Mouse (Mus musculus) heart, embryonic 14.5 days (tissue): ENCODE measurements around the gene Pax6. TPM values are rescaled to one million over a fixed set of nuclear protein-coding genes. Genes with fewer than 3 reads are reported as not detected.

Experiments
- ATAC-seq: fragments of 200-750 bp; cut with Nextera tagmentation; 2 replicates; pipeline ENCODE4 v1.8.0; 2017; ENCODE audit warnings: low read depth, moderate TSS enrichment; ENCODE audit not compliant: insufficient number of reproducible peaks, insufficient read depth, low FRiP score
- H3K27ac ChIP-seq, 2 experiments: fragments of 200-500 bp in 1 of 2; fragments of 300-500 bp in 1 of 2; sonication (generic) in 1 of 2; replicated peaks in 1 of 2; 2 replicates each; pipeline ENCODE4 v1.5.1; 2012 to 2014; ENCODE audit warnings: low read depth in 2 of 2, low read length in 2 of 2, control low read depth in 1 of 2, mild to moderate bottlenecking in 1 of 2, mixed read lengths in 1 of 2; ENCODE audit not compliant: control insufficient read depth in 1 of 2, insufficient read depth in 1 of 2
- H3K27me3 ChIP-seq: fragments of 300-500 bp; sonication (generic); 2 replicates; pipeline ENCODE4 v1.6.1; 2014; ENCODE audit warnings: mild to moderate bottlenecking, low read length, control low read depth; ENCODE audit not compliant: control insufficient read depth, insufficient read depth
- H3K36me3 ChIP-seq: fragments of 300-500 bp; sonication (generic); 2 replicates; pipeline ENCODE4 v1.6.1; 2014; ENCODE audit warnings: mild to moderate bottlenecking, control low read depth, low read length, mixed read lengths; ENCODE audit not compliant: control insufficient read depth, insufficient read depth
- H3K4me1 ChIP-seq, 2 experiments: fragments of 200-500 bp in 1 of 2; fragments of 300-500 bp in 1 of 2; sonication (generic) in 1 of 2; 2 replicates each; pipeline ENCODE4 v1.6.1; 2012 to 2014; ENCODE audit warnings: low read length in 2 of 2, control low read depth in 1 of 2, mixed read lengths in 1 of 2; ENCODE audit not compliant: control insufficient read depth in 2 of 2, insufficient read depth in 2 of 2
- H3K4me2 ChIP-seq: fragments of 300-500 bp; sonication (generic); 2 replicates; pipeline ENCODE4 v1.6.1; 2014; ENCODE audit warnings: mild to moderate bottlenecking, low read length
- H3K4me3 ChIP-seq, 2 experiments: fragments of 200-500 bp in 1 of 2; fragments of 300-500 bp in 1 of 2; sonication (generic) in 1 of 2; 2 replicates each; pipeline ENCODE4 v1.5.1; 2012 to 2014; ENCODE audit warnings: low read length in 2 of 2, mild to moderate bottlenecking in 2 of 2, control low read depth in 1 of 2, low read depth in 1 of 2, moderate library complexity in 1 of 2; ENCODE audit not compliant: control insufficient read depth in 1 of 2, insufficient read depth in 1 of 2
- H3K9ac ChIP-seq: fragments of 300-500 bp; sonication (generic); 2 replicates; pipeline ENCODE4 v1.6.1; 2014; ENCODE audit warnings: mild to moderate bottlenecking, low read length
- H3K9me3 ChIP-seq: fragments of 300-500 bp; sonication (generic); 2 replicates; pipeline ENCODE4 v1.6.1; 2016; ENCODE audit warnings: low read length, control low read depth; ENCODE audit not compliant: control insufficient read depth
- WGBS: fragments of 180-500 bp; shearing (Covaris S2); extraction: QIAGEN DNeasy Blood & Tissue Kit; methylation state at CpG from one replicate; pipeline ENCODE4 v1.1.7; 2014; 5-methylcytosine and 5-hydroxymethylcytosine counted together
- polyA plus RNA-seq: library from polyadenylated mRNA; unstranded; fragments of >200 nt; fragmentation: Nextera tagmentation; extraction: Ambion mirVana; gene quantifications from 2 replicates; pipeline ENCODE4 v1.2.1, GENCODE M21; 2014

Gene Pax6
- polyA plus RNA-seq, 1 experiment from 2014 or later = 0.23 TPM

DNA sequence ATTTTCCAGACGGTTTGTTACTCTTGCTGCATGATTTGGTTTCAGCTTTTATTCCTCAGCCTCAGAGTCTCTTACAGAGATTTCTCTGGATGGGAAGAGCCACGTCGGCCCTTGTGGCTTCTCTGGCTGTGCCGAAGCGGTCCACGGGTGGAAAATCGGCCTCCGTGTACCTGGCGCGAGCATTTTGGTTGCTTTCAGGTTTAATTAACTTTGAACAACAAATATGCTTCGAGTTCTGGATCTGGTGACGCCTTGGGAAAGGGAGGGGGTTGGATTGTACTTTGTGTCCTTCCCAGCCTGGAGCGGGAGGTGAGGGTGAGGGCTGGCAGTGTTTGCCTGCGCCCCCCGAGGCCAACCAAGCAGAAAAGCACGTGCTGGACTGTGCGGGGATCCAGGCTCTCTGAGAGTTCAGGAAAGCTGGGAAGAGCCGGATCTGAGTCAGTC lies 7.1 kb upstream of the Pax6 start:
- H3K9ac ChIP-seq = no peak overlapping the region
- no peak overlapping the region for H3K4me2 ChIP-seq
- no peaks in the 10 kb centered on the region for H3K36me3 ChIP-seq
- peaks cover 96% of the 10 kb centered on the region for H3K27me3 ChIP-seq
- peaks cover 2 to 6% of the 10 kb centered on the region in 2 experiments; a peak in 2 of 4 replicates for H3K4me1 ChIP-seq
- H3K4me3 ChIP-seq = no peak overlapping the region
- H3K27ac ChIP-seq = no peak overlapping the region
- H3K9me3 ChIP-seq = no peaks in the 10 kb centered on the region
- ATAC-seq = no peak
- WGBS = 2% methylated on average over 18 of the region's 18 CpGs

GRCm38 (mm10) chr2:105662121-105662520 lies 6.6 kb upstream of the Pax6 start:
- H3K9ac ChIP-seq = no peak overlapping the region
- no peaks in the 10 kb centered on the region for H3K36me3 ChIP-seq
- WGBS = 7% methylated on average over 16 of the region's 16 CpGs
- H3K4me1 ChIP-seq = peaks cover 4 to 6% of the 10 kb centered on the region in 2 experiments; a peak in 2 of 4 replicates
- peaks cover 96% of the 10 kb centered on the region for H3K27me3 ChIP-seq
- H3K9me3 ChIP-seq = no peaks in the 10 kb centered on the region
- no peak overlapping the region for H3K27ac ChIP-seq
- H3K4me3 ChIP-seq = no peak overlapping the region
- H3K4me2 ChIP-seq = no peak overlapping the region
- ATAC-seq = no peak

- H3K4me3 ChIP-seq = no peak overlapping the region
- H3K9ac ChIP-seq = no peak overlapping the region
- 4% methylated on average over 7 of the region's 7 CpGs for WGBS
- H3K4me2 ChIP-seq = no peak overlapping the region
- H3K27me3 ChIP-seq = peaks cover 96% of the 10 kb centered on the region
- H3K4me1 ChIP-seq = peaks cover 4 to 6% of the 10 kb centered on the region in 2 experiments; a peak in 2 of 4 replicates
- H3K36me3 ChIP-seq = no peaks in the 10 kb centered on the region
- H3K9me3 ChIP-seq = no peaks in the 10 kb centered on the region
- H3K27ac ChIP-seq = no peak overlapping the region
- ATAC-seq = no peak
These were observed 6.1 kb upstream of the Pax6 start for GRCm38 (mm10) chr2:105662606-105663005.

- ATAC-seq = no peak
- no peak overlapping the region for H3K27ac ChIP-seq
- no peaks in the 10 kb centered on the region for H3K36me3 ChIP-seq
- no peak overlapping the region for H3K9ac ChIP-seq
- H3K4me1 ChIP-seq = peaks cover 4 to 6% of the 10 kb centered on the region in 2 experiments; a peak in 2 of 4 replicates
- peaks cover 97% of the 10 kb centered on the region for H3K27me3 ChIP-seq
- H3K4me3 ChIP-seq = peak overlapping the region in 1 of 2 experiments; percentile 20; a peak in 1 of 4 replicates
- H3K4me2 ChIP-seq = no peak overlapping the region
- under 1% methylated on average over 10 of the region's 10 CpGs for WGBS
- no peaks in the 10 kb centered on the region for H3K9me3 ChIP-seq
These were observed 5.6 kb upstream of the Pax6 start for GRCm38 (mm10) chr2:105663101-105663511.

DNA sequence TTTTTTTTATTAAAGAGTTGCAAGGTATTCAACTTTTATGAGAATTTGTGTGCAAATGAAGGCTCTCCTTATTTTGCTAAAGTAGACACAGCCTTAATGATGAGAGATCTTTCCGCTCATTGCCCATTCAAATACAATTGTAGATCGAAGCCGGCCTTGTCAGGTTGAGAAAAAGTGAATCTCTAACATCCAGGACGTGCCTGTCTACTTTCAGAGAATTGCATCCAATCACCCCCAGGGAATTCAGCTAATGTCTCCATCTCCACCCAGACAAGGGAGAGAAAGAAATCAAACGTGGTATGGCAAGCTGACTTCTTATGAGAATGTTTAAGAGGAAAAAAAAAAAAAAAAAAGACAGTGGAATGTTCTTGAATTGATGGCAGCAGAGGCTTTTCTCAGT lies 3.7 kb upstream of the Pax6 start:
- Histone ChIP-seq H3K4me1 (peaks cover 5 to 6% of the 10 kb centered on the region in 2 experiments; a peak in 2 of 4 replicates), H3K36me3 (no peaks in the 10 kb centered on the region), H3K4me2 (no peak overlapping the region), H3K4me3 (no peak overlapping the region), H3K27ac (no peak overlapping the region), H3K27me3 (peaks cover 93% of the 10 kb centered on the region), H3K9ac (no peak overlapping the region), H3K9me3 (no peaks in the 10 kb centered on the region)
- no peak for ATAC-seq
- WGBS = 10% methylated on average over 5 of the region's 5 CpGs

DNA sequence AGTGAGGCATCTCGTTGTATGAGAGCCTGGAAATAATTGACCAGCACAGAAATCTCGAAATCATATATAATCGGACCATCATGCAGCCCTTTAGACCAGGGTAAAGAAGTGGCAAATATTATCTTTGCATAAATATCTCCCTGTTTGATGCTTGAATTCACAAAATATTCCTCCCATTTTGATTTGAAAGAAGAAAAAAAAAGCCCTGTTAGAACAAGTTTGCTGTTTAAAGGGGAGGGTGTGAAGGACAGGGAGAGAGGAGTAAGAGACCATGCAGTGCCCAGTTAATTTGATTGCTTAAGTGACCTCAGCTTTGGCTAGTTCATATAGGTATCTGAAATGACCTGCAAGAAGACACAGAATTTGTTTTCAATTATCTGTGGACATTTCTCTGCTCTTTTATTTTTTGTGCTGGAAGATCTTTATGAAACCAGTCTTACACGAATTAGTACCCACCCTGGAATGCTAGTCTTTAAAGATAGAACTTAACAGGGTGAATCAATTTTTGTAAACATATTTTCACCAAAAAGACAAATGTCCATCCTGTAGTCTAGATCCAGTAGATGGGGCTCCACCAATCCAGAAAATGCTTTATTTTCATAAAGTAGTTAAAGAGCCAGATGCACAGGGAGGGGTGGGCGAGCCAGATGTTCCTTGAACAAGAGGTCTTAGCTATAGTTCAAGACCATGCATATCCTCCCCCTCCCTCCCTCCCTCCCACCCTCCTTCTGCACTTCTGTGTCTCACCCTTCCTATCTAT lies 3.0 kb upstream of the Pax6 start:
- H3K4me3 ChIP-seq = no peak overlapping the region
- peaks cover 93% of the 10 kb centered on the region for H3K27me3 ChIP-seq
- H3K27ac ChIP-seq = no peak overlapping the region
- peaks cover 5% of the 10 kb centered on the region in 2 experiments; a peak in 2 of 4 replicates for H3K4me1 ChIP-seq
- no peak for ATAC-seq
- H3K9me3 ChIP-seq = no peaks in the 10 kb centered on the region
- 21% methylated on average over 5 of the region's 5 CpGs for WGBS
- H3K4me2 ChIP-seq = no peak overlapping the region
- no peaks in the 10 kb centered on the region for H3K36me3 ChIP-seq
- no peak overlapping the region for H3K9ac ChIP-seq

- Histone ChIP-seq H3K4me1 (peaks cover 5% of the 10 kb centered on the region in 2 experiments; a peak in 2 of 4 replicates), H3K9me3 (no peaks in the 10 kb centered on the region), H3K27ac (no peak overlapping the region), H3K27me3 (peaks cover 93% of the 10 kb centered on the region), H3K36me3 (no peaks in the 10 kb centered on the region), H3K9ac (no peak overlapping the region), H3K4me3 (no peak overlapping the region), H3K4me2 (no peak overlapping the region)
- ATAC-seq = no peak
- 3% methylated on average over 6 of the region's 6 CpGs for WGBS
These were observed 2.4 kb upstream of the Pax6 start for GRCm38 (mm10) chr2:105666331-105666730.
